Mouse (Mus musculus): ENCODE results near the gene Gm10320. TPM values are rescaled to one million over a fixed set of nuclear protein-coding genes. Genes with fewer than 3 reads are reported as not detected.

Gm10320 gene
- not detected for polyA plus RNA-seq (2014; fragmentation: Illumina TruSeq; extraction: RNeasy Lipid Tissue Mini Kit (QIAGEN cat#74804); ENCODE audit: low read depth, low replicate concordance)

DNA sequence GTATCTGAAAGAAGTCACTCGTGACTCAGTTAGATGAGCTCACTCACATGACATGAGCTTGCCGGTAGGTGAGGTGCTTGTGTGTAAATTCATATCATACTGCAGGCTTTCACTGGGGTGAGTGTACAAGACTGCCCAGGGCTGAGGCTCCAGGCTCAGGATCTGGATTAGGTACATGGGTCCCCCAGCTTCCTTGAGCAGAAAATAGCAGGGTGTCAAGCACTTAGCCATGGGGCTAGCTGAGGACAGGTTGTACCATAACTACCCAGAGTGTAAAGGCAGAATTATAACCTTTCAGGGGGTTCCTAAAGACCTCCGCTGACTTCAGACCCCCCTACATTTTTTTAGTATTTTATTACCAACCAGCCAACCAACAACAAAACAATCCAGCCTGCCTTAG is at the start of gene Gm10320:
TSS of gene Gm10320 (minus strand) at position 93 of the 400 bp plus-strand sequence.

Other genes with a start within 250 kb of the Gm10320 start
- gene Utp15, start 229.0 kb downstream of the Gm10320 start, polyA plus RNA-seq (2014; fragmentation: Illumina TruSeq; extraction: RNeasy Lipid Tissue Mini Kit (QIAGEN cat#74804); ENCODE audit: low read depth, low replicate concordance), result 26.3 TPM
- gene Ankra2, start 228.9 kb downstream of the Gm10320 start, polyA plus RNA-seq (2014; fragmentation: Illumina TruSeq; extraction: RNeasy Lipid Tissue Mini Kit (QIAGEN cat#74804); ENCODE audit: low read depth, low replicate concordance), result 36.4 TPM
- gene Gm21976, start 212.1 kb downstream of the Gm10320 start, polyA plus RNA-seq (2014; fragmentation: Illumina TruSeq; extraction: RNeasy Lipid Tissue Mini Kit (QIAGEN cat#74804); ENCODE audit: low read depth, low replicate concordance), result not detected
- 871 TPM for gene Btf3, start 175.0 kb downstream of the Gm10320 start, polyA plus RNA-seq (2014; fragmentation: Illumina TruSeq; extraction: RNeasy Lipid Tissue Mini Kit (QIAGEN cat#74804); ENCODE audit: low read depth, low replicate concordance)
- 0.47 TPM for gene Foxd1, start 137.8 kb downstream of the Gm10320 start, polyA plus RNA-seq (2014; fragmentation: Illumina TruSeq; extraction: RNeasy Lipid Tissue Mini Kit (QIAGEN cat#74804); ENCODE audit: low read depth, low replicate concordance)
- gene Tmem174, start 145.4 kb upstream of the Gm10320 start, polyA plus RNA-seq (2014; fragmentation: Illumina TruSeq; extraction: RNeasy Lipid Tissue Mini Kit (QIAGEN cat#74804); ENCODE audit: low read depth, low replicate concordance), result not detected
- not detected for gene Tmem171, start 202.8 kb upstream of the Gm10320 start, polyA plus RNA-seq (2014; fragmentation: Illumina TruSeq; extraction: RNeasy Lipid Tissue Mini Kit (QIAGEN cat#74804); ENCODE audit: low read depth, low replicate concordance)

Measured in adrenal gland, adult 10 weeks (tissue).